Mouse (Mus musculus) intestine, postnatal 0 days (tissue): ENCODE measurements around the gene Cisd3. TPM values are rescaled to one million over a fixed set of nuclear protein-coding genes. Genes with fewer than 3 reads are reported as not detected.
"Not testable (repeated sequence)": the region's sequence is repeated elsewhere in the genome, so short reads cannot be mapped to it uniquely, and the experiment has no call there.

ENCODE experiments used
- ATAC-seq: fragments of 200-750 bp; cut with Nextera tagmentation; 2 replicates; pipeline ENCODE4 v1.8.0; 2017; ENCODE audit warnings: mild to moderate bottlenecking, moderate TSS enrichment, moderate library complexity
- H3K27ac ChIP-seq: fragments of 300-500 bp; sonication (generic); 2 replicates; pipeline ENCODE4 v1.5.1; 2014; ENCODE audit warnings: mild to moderate bottlenecking, low read depth, low read length, moderate library complexity
- H3K27me3 ChIP-seq: fragments of 300-500 bp; sonication (generic); replicated peaks from 2 replicates; pipeline ENCODE4 v1.6.1; 2014; ENCODE audit warnings: low read length, mixed read lengths; ENCODE audit not compliant: control insufficient read depth, insufficient read depth
- H3K36me3 ChIP-seq: fragments of 300-500 bp; sonication (generic); 2 replicates; pipeline ENCODE4 v1.6.1; 2014; ENCODE audit warnings: mild to moderate bottlenecking, moderate library complexity; ENCODE audit not compliant: control insufficient read depth, insufficient read depth
- H3K4me1 ChIP-seq: fragments of 300-500 bp; sonication (generic); replicated peaks from 2 replicates; pipeline ENCODE4 v1.6.1; 2014; ENCODE audit warnings: antibody characterized with exemption, low read length, mixed read lengths; ENCODE audit not compliant: control insufficient read depth, insufficient read depth
- H3K4me2 ChIP-seq: fragments of 300-500 bp; sonication (generic); replicated peaks from 2 replicates; pipeline ENCODE4 v1.6.1; 2014; ENCODE audit warnings: low read depth, mild to moderate bottlenecking, moderate library complexity
- H3K4me3 ChIP-seq: fragments of 300-500 bp; sonication (generic); 2 replicates; pipeline ENCODE4 v1.5.1; 2014; ENCODE audit warnings: low read depth, low read length
- H3K9ac ChIP-seq: fragments of 300-500 bp; sonication (generic); 2 replicates; pipeline ENCODE4 v1.6.1; 2014; ENCODE audit warnings: mild to moderate bottlenecking, low read depth, low read length
- H3K9me3 ChIP-seq: fragments of 300-500 bp; sonication (generic); 2 replicates; pipeline ENCODE4 v1.6.1; 2016; ENCODE audit warnings: mixed run types; ENCODE audit not compliant: control insufficient read depth
- CTCF ChIP-seq: sonication (generic); IDR thresholded peaks from 2 replicates; pipeline ENCODE4 v1.5.1; 2016; ENCODE audit warnings: low read depth, mild to moderate bottlenecking, control low read depth, antibody characterized with exemption, moderate library complexity
- WGBS: fragments of 180-500 bp; shearing (Covaris S2); extraction: QIAGEN DNeasy Blood & Tissue Kit; methylation state at CpG from one replicate; pipeline ENCODE4 v1.1.7; 2014; 5-methylcytosine and 5-hydroxymethylcytosine counted together
- polyA plus RNA-seq: library from polyadenylated mRNA; unstranded; fragments of >200 nt; fragmentation: Nextera tagmentation; extraction: Ambion mirVana; gene quantifications from 2 replicates; pipeline ENCODE4 v1.2.1, GENCODE M21; 2015

The Cisd3 gene
- polyA plus RNA-seq, result 122 and 123 TPM in 2 replicates

DNA sequence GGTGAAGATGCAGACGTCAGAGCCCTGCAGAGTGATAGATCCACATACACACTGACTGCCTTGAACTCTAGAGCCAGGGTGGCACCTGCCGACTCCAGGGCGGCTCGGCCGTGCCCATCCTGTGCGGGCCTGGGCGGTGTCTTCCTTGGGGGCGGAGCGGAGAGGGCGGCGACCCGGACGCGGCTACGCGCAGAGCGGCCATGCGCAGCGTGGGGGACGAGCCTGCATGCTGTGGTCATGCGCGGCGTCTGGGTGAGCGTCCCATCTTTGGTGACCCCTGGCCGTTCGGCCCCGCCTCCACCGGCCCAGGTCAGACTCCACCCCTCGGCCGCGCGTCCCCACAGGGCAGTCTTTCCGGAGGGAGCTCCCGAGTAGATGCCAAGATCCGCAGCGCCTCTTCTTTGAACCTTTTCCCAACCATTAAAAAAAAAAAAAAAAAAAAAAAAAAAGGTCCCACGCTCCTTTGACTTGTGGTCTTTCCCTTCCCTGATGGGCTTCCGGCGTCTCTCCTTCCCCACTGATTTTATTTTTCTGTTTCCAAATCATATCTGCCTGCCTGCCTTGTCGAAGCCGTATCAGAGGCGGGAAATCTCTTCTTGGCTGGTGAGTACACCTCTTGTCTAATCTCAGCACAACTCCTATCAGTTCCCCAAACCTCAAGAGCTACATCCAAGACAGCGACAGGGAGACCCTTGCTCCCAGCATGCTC is at the start of gene Cisd3:
Cisd3 (plus strand) TSS at position 214 of the 709 bp plus-strand sequence.
- H3K27ac ChIP-seq, result peak within 1 kb of the TSS; percentile 74
- WGBS, result under 1% methylated on average over 42 of the region's 43 CpGs
- H3K4me3 ChIP-seq, result peak within 1 kb of the TSS; percentile 38
- H3K9ac ChIP-seq, result peak within 1 kb of the TSS; percentile 51
- no peaks in the 10 kb centered on the region; the same call in 1 of the 2 replicates for H3K4me1 ChIP-seq
- peak; percentile 84 for ATAC-seq
- H3K9me3 ChIP-seq, result no peaks in the 10 kb centered on the region
- H3K27me3 ChIP-seq, result no peaks in the 10 kb centered on the region
- H3K36me3 ChIP-seq, result peaks cover 38% of the 10 kb centered on the region
- peak within 1 kb of the TSS; percentile 66 for H3K4me2 ChIP-seq
- no peak for TF ChIP-seq CTCF

DNA sequence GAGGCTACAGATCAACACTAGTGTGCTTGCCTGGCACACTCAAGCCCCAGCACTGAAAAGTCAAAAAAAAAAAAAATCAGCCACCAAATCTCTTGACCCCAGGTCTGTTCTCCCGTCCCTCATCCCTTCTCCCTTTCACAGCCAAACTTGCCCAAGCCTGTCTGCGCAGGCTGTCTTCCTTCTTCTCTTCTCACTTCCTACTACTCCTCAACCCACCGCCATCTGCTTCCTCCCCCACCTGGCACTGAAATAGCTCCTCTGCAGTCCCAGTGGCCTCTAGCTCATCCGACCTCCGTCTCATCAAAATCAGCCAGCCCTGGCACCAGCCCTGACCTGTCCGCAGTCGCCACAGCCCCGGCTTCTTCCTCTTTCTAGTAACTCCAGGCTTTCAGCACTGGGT is 44.0 kb upstream of the Cisd3 start:
- Histone ChIP-seq H3K4me2 (no peak overlapping the region), H3K9me3 (no peaks in the 10 kb centered on the region), H3K27ac (no peak overlapping the region), H3K9ac (no peak overlapping the region), H3K4me1 (no peaks in the 10 kb centered on the region), H3K27me3 (no peaks in the 10 kb centered on the region; the same call in 1 of the 2 replicates), H3K36me3 (no peaks in the 10 kb centered on the region), H3K4me3 (no peak overlapping the region)
- TF ChIP-seq CTCF, result no peak
- no peak for ATAC-seq
- 53% methylated on average over 8 of the region's 8 CpGs for WGBS

DNA sequence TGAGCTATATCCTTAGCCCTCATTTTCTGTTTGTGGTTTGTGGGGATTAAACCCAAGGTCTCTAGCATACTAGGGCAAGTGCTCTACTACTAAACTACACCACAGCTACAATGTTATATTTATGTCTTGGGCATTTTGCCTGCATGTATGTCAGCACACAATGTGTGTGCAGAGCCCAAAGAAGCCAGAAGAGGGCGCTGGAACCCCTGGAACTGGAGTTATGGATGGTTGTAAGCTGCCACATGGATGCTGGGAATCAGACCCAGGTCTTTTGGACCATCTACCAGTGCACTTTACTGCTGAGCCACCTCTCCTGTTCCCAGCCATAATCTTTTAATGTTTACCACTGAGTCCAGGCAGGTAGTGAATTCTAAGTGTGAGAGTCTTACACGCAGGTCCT is 42.9 kb upstream of the Cisd3 start:
- H3K36me3 ChIP-seq, result no peaks in the 10 kb centered on the region
- no peak overlapping the region for H3K27ac ChIP-seq
- TF ChIP-seq CTCF, result peak; percentile 24; the same call in 1 of the 2 replicates
- no peak overlapping the region for H3K4me2 ChIP-seq
- H3K9me3 ChIP-seq, result no peaks in the 10 kb centered on the region
- H3K4me3 ChIP-seq, result no peak overlapping the region
- no peaks in the 10 kb centered on the region for H3K4me1 ChIP-seq
- WGBS, result 51% methylated on average over 2 of the region's 2 CpGs
- no peak for ATAC-seq
- no peak overlapping the region for H3K9ac ChIP-seq
- no peaks in the 10 kb centered on the region; the same call in 1 of the 2 replicates for H3K27me3 ChIP-seq

DNA sequence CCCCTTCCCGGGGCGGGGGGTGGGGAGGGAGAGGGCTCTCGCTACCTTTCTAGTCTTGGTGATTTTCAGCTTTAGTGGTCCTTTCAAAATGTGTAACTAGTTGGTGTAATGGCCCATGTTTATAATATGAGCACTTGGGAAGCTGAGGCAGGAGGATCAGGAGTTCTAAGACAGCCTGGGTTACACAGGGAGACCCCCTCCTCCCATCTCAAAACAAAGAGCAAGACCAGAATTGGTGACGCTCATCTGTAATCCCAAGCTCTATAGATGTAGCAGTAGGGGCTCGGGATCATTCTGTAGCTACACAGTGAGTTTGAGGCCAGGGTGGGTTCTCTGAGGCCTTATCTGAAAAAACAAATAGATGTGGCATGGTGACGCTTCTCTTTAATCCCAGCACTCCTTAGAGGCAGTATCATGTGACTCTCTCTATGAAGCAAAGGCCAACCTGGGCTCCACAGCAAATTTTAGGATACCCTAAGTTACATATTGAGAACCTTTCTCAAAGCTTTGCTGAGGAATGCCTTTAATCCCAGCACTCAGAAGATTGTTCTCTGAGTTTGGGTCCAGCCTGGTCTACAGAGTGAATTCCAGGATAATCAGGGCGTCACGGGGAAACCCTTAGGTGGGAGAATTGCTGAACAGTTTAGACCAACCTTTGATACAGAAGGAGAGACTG is 42.1 kb upstream of the Cisd3 start:
- no peaks in the 10 kb centered on the region for H3K36me3 ChIP-seq
- no peak overlapping the region for H3K4me3 ChIP-seq
- TF ChIP-seq CTCF, result no peak
- no peaks in the 10 kb centered on the region for H3K9me3 ChIP-seq
- no peaks in the 10 kb centered on the region; the same call in 1 of the 2 replicates for H3K27me3 ChIP-seq
- no peak overlapping the region for H3K27ac ChIP-seq
- H3K4me1 ChIP-seq, result no peaks in the 10 kb centered on the region
- no peak overlapping the region for H3K9ac ChIP-seq
- H3K4me2 ChIP-seq, result no peak overlapping the region
- no peak for ATAC-seq
- WGBS, result 69% methylated on average over 8 of the region's 8 CpGs

DNA sequence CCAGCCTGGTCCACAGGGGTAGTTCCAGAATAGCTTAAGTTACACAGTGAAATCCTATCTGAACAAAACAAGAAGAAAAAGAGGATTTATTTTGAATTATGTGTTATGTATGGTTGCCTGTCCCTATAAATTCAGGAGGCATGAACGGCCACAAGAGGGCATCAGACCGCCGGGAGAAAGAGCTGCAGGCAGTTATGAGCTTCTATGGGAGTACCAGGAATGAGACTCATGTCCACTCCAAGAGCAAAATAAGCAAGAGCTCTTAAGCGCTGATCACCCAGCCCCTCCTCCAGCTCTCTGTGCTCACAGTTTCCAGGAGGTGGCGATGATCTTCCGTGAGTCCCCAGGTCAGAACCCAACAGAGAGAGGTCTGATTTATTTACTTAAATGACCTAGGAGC is 40.8 kb upstream of the Cisd3 start:
- Histone ChIP-seq H3K27ac (no peak overlapping the region), H3K9ac (no peak overlapping the region), H3K9me3 (no peaks in the 10 kb centered on the region), H3K36me3 (no peaks in the 10 kb centered on the region), H3K27me3 (no peaks in the 10 kb centered on the region; the same call in 1 of the 2 replicates), H3K4me3 (no peak overlapping the region), H3K4me2 (no peak overlapping the region), H3K4me1 (no peaks in the 10 kb centered on the region)
- WGBS, result under 1% methylated on average over 6 of the region's 6 CpGs
- peak; percentile 56 for ATAC-seq
- TF ChIP-seq CTCF, result peak; percentile 88

DNA sequence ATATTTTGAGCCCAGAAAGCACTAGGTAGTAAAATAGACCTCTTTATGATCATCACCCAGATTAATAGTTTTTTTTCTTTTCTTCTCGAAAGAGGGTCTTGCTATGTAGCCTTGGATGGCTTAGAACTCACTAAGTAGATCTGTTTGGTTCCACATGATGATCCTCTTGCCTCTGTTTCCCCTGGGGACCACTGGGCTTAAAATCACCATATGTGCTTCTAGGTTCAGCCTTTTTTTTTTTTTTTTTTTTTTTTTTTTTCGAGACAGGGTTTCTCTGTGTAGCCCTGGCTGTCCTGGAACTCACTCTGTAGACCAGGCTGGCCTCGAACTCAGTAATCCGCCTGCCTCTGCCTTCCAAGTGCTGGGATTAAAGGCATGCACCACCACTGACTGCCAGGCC is 37.1 kb upstream of the Cisd3 start:
- not testable (repeated sequence) for H3K9ac ChIP-seq, ATAC-seq, H3K36me3 ChIP-seq, H3K4me3 ChIP-seq, H3K4me1 ChIP-seq, H3K27ac ChIP-seq, H3K27me3 ChIP-seq, H3K4me2 ChIP-seq, H3K9me3 ChIP-seq
- WGBS, result 81% methylated on average over 4 of the region's 4 CpGs
